Mouse (Mus musculus): Measurements from ENCODE around the gene Tfap2a. TPM values are rescaled to one million over a fixed set of nuclear protein-coding genes. Genes with fewer than 3 reads are reported as not detected.

Gene Tfap2a
- polyA plus RNA-seq, 1 experiment from 2014 or later = 7.3 TPM

DNA sequence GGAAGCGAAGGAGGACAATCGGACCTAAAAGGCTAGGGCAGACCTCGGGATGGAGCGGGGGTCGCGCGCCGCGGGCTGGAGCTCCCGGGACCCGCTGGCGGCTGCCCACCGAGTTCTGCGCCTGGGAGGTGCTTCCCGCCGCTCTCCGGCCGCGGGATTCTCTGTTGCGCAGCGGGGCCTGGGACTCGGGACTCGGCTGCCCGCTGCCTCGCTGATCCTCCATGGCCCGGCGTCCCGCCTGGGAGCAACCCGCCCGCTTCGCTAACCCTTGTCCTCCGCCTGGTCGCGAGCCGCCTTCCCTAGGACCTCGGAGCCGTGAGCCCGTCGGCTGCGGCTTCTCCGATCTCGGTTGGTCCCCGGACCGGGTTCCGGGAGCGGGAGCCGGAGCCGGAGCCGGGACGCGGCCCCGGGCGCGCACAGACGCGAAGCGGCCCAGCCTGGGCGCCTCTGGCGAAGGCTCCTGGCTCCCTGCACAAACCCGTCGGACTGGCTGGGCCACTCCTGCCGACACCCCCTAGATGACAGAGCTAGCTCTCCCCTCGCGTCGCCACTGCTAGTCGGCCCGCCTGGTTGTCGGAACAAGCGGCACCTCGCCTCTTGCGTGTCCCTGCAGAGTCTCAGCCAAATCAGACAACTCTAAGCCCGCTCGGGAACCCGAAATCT lies 6.9 kb downstream of the Tfap2a start:
- Histone ChIP-seq H3K9me3 (ENCODE audit: control insufficient read depth, low read length) (no peaks in the 10 kb centered on the region), H3K4me1 (ENCODE audit: control insufficient read depth, insufficient read depth, low read length) (peaks cover 18% of the 10 kb centered on the region), H3K4me2 (ENCODE audit: low read depth, severe bottlenecking) (peak overlapping the region; percentile 61), H3K27ac (replicated peaks; ENCODE audit: low read depth, low read length) (peak overlapping the region; percentile 86), H3K27me3 (ENCODE audit: control insufficient read depth, insufficient read depth, low read length) (peaks cover 40% of the 10 kb centered on the region), H3K4me3 (ENCODE audit: low read depth, low read length) (peak overlapping the region; percentile 56), H3K9ac (ENCODE audit: low read length) (peak overlapping the region; percentile 83), H3K36me3 (ENCODE audit: control insufficient read depth, insufficient read depth, low read length) (no peaks in the 10 kb centered on the region)
- DNase-seq (ENCODE audit: low spot score) = peak; percentile 81
- ATAC-seq (ENCODE audit: insufficient number of reproducible peaks, low FRiP score, low TSS enrichment, low read depth) = 0 out of 2 replicates have a peak, but pooled peaks have one; percentile 18
- WGBS = under 1% methylated on average over 61 of the region's 74 CpGs

DNA sequence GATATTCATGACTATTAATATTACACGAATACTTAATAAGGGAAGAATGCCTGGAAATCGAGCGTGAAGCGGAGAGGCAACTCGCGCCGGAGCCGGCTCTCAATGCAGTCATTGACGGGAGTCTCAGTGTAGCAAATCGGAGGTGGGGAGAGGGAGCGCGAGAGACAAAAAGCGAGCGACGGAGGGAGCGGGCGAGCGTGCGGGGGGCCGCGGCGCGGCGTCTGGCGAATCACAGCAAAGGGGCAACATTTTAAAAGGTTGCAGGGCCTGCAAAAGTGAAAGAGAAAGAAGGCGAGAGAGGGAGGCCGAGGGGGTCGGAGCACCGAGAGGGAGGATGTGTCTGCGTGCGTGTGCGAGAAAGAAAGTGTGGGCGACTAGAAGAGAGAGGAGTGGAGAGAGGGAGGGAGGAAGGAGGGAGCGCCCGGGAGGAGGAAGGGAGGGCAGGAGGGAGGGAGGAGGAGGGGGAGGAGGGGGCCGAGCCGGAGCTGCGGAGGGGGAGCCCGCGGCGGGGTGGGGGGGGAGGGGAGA lies 7.5 kb downstream of the Tfap2a start:
- H3K4me2 ChIP-seq (ENCODE audit: low read depth, severe bottlenecking) = peak overlapping the region; percentile 61
- H3K27me3 ChIP-seq (ENCODE audit: control insufficient read depth, insufficient read depth, low read length) = peaks cover 34% of the 10 kb centered on the region
- H3K9ac ChIP-seq (ENCODE audit: low read length) = peak overlapping the region; percentile 83
- ATAC-seq (ENCODE audit: insufficient number of reproducible peaks, low FRiP score, low TSS enrichment, low read depth) = no peak
- H3K27ac ChIP-seq (replicated peaks; ENCODE audit: low read depth, low read length) = peak overlapping the region; percentile 86
- DNase-seq (ENCODE audit: low spot score) = peak; percentile 85
- H3K36me3 ChIP-seq (ENCODE audit: control insufficient read depth, insufficient read depth, low read length) = no peaks in the 10 kb centered on the region
- peaks cover 16% of the 10 kb centered on the region for H3K4me1 ChIP-seq (ENCODE audit: control insufficient read depth, insufficient read depth, low read length)
- peak overlapping the region; percentile 56 for H3K4me3 ChIP-seq (ENCODE audit: low read depth, low read length)
- H3K9me3 ChIP-seq (ENCODE audit: control insufficient read depth, low read length) = no peaks in the 10 kb centered on the region
- WGBS = under 1% methylated on average over 33 of the region's 41 CpGs

DNA sequence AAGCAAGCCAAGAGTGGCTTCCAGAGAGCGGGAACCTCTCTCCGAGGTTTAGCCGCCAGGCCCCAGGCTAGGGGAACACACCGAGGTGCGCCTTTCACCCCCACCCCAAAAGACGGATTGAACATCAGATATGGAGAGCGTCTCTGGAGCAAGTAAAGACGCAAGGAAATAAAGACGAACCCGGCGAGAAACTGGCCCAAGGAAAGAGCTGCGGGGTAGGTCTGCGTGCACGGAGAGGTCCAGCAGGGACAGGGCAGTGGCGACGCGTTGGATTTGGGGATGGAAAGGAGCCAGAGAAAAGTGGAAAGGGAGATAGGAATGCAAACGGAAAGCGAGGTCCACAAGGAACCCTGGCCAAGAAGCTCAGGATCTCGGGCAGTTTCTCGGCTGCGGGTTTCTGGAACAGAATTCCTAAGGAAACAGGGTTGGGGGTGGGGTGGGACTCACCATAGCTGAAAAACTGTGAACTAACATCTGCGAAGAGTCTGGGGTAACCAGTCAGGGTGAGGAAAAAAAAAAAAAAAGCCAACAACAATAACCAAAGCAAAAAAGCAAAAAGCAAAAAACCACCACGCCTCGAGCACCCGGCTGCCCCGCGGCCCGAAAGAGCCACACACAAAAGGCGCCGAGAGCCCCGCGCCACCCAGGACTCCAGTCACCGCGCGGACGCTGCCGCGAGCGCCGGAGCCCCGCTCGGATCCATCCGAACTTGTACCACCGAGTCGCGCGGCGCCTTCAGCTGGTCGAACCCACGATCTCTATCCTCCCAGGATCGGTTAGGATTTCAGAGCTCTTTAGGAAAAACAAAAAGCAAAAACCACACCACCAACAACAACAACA lies 8.4 kb downstream of the Tfap2a start:
- peaks cover 29% of the 10 kb centered on the region for H3K27me3 ChIP-seq (ENCODE audit: control insufficient read depth, insufficient read depth, low read length)
- DNase-seq (ENCODE audit: low spot score) (peak; percentile 74), ATAC-seq (ENCODE audit: insufficient number of reproducible peaks, low FRiP score, low TSS enrichment, low read depth) (no peak)
- H3K9ac ChIP-seq (ENCODE audit: low read length) = peak overlapping the region; percentile 83
- WGBS = under 1% methylated on average over 52 of the region's 52 CpGs
- H3K4me2 ChIP-seq (ENCODE audit: low read depth, severe bottlenecking) = peak overlapping the region; percentile 61
- no peaks in the 10 kb centered on the region for H3K9me3 ChIP-seq (ENCODE audit: control insufficient read depth, low read length)
- H3K4me1 ChIP-seq (ENCODE audit: control insufficient read depth, insufficient read depth, low read length) = peaks cover 12% of the 10 kb centered on the region
- peak overlapping the region; percentile 56 for H3K4me3 ChIP-seq (ENCODE audit: low read depth, low read length)
- H3K36me3 ChIP-seq (ENCODE audit: control insufficient read depth, insufficient read depth, low read length) = no peaks in the 10 kb centered on the region
- H3K27ac ChIP-seq (replicated peaks; ENCODE audit: low read depth, low read length) = peak overlapping the region; percentile 67

DNA sequence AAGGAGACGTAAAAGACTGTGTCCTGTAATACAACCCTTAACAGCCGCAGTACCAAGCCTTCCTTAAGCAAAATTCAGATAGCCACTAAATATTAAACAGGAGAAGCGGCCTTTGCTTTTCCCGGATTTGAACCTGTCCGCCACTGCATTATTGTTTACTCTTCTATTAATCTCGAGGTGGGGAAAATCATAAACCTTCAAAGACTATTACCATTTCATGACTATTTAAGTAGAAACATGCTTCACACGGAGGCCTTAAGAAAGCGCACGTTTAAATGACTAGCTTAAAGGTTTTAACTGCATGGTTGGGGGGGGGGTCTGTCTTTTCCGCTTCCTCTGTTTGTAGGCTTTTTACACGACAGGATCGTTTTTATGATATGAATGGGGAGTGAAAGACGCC lies 9.1 kb downstream of the Tfap2a start:
- peak; percentile 44 for DNase-seq (ENCODE audit: low spot score)
- peak overlapping the region; percentile 67; the same call in 1 of the 2 replicates for H3K27ac ChIP-seq (replicated peaks; ENCODE audit: low read depth, low read length)
- H3K9me3 ChIP-seq (ENCODE audit: control insufficient read depth, low read length) = no peaks in the 10 kb centered on the region
- peaks cover 23% of the 10 kb centered on the region for H3K27me3 ChIP-seq (ENCODE audit: control insufficient read depth, insufficient read depth, low read length)
- peak overlapping the region; percentile 56 for H3K4me3 ChIP-seq (ENCODE audit: low read depth, low read length)
- peak overlapping the region; percentile 83 for H3K9ac ChIP-seq (ENCODE audit: low read length)
- under 1% methylated on average over 13 of the region's 13 CpGs for WGBS
- no peaks in the 10 kb centered on the region for H3K36me3 ChIP-seq (ENCODE audit: control insufficient read depth, insufficient read depth, low read length)
- peak overlapping the region; percentile 61 for H3K4me2 ChIP-seq (ENCODE audit: low read depth, severe bottlenecking)
- no peak for ATAC-seq (ENCODE audit: insufficient number of reproducible peaks, low FRiP score, low TSS enrichment, low read depth)
- H3K4me1 ChIP-seq (ENCODE audit: control insufficient read depth, insufficient read depth, low read length) = peaks cover 12% of the 10 kb centered on the region

DNA sequence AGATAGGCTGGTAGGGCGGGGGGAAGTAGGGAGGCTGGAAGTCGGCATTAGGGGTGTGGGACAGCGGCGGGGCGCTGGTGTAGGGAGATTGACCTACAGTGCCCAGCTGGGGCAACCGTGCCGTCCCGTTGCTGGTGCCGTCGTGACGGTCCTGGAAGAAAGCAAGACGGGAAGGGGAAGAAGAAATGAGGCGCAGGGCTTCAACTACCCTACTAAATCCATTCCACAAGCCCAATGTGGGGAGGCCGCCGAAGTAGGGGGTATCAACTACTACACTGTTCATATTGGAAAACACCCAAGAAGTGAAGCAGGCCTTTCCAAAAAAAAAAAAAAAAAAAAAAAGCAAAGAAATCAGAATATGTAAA lies 9.6 kb downstream of the Tfap2a start:
- no peaks in the 10 kb centered on the region for H3K9me3 ChIP-seq (ENCODE audit: control insufficient read depth, low read length)
- DNase-seq (ENCODE audit: low spot score) (peak; percentile 65), ATAC-seq (ENCODE audit: insufficient number of reproducible peaks, low FRiP score, low TSS enrichment, low read depth) (peak; percentile 15; the same call in 1 of the 2 replicates)
- 0% methylated on average over 15 of the region's 15 CpGs for WGBS
- no peaks in the 10 kb centered on the region for H3K36me3 ChIP-seq (ENCODE audit: control insufficient read depth, insufficient read depth, low read length)
- peaks cover 12% of the 10 kb centered on the region for H3K4me1 ChIP-seq (ENCODE audit: control insufficient read depth, insufficient read depth, low read length)
- H3K9ac ChIP-seq (ENCODE audit: low read length) = peak overlapping the region; percentile 53
- H3K4me2 ChIP-seq (ENCODE audit: low read depth, severe bottlenecking) = peak overlapping the region; percentile 61
- peak overlapping the region; percentile 47; the same call in 1 of the 2 replicates for H3K27ac ChIP-seq (replicated peaks; ENCODE audit: low read depth, low read length)
- H3K4me3 ChIP-seq (ENCODE audit: low read depth, low read length) = peak overlapping the region; percentile 56
- H3K27me3 ChIP-seq (ENCODE audit: control insufficient read depth, insufficient read depth, low read length) = peaks cover 21% of the 10 kb centered on the region

DNA sequence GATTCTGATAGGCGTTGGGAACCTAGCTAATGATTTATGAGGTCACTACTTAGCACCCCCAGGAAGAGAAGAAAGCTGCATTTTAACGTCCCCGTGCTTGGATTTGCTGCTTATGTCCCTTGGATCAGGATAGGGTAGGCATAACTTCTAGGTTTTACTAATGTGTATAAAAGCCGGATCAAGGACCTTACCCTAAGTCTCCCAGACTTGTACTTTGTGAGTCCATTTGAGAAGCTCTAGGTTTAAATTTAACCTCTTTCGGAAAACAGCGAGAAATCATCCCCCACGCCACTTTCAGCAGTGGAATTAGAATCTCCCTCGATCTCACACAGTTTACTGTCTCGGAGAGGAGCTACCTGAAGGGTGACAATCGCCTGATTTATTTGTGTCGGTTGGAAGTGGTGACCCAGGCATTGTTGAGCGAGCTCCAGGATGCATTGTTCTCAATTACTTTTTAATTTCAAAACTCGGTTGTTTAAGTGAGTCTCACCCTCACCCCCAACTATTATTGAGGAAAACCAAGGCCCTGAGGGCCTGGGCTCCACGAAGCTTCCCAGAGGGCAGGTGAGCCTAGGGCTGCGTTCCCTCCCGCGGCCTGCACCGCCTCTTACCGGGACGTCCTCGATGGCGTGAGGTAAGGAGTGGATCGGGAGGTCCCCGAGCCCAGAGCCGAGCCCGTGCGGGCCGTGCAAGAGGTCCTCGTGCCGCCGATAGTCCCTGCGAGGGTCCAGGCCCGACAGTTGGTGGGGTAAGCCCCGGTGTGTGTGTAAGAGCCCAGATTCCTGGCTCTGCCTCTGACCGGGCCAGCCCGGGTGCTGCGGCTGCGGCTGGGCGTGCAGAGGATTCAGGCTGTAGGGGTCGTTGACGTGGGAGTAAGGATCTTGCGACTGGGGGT lies 10.2 kb downstream of the Tfap2a start:
- Histone ChIP-seq H3K4me2 (ENCODE audit: low read depth, severe bottlenecking) (peak overlapping the region; percentile 61), H3K9ac (ENCODE audit: low read length) (peak overlapping the region; percentile 53), H3K27ac (replicated peaks; ENCODE audit: low read depth, low read length) (peak overlapping the region; percentile 47; the same call in 1 of the 2 replicates), H3K4me3 (ENCODE audit: low read depth, low read length) (peak overlapping the region; percentile 56), H3K27me3 (ENCODE audit: control insufficient read depth, insufficient read depth, low read length) (peaks cover 19% of the 10 kb centered on the region), H3K4me1 (ENCODE audit: control insufficient read depth, insufficient read depth, low read length) (peaks cover 6% of the 10 kb centered on the region; the same call in 1 of the 2 replicates), H3K9me3 (ENCODE audit: control insufficient read depth, low read length) (no peaks in the 10 kb centered on the region), H3K36me3 (ENCODE audit: control insufficient read depth, insufficient read depth, low read length) (no peaks in the 10 kb centered on the region)
- DNase-seq (ENCODE audit: low spot score) (peak; percentile 68), ATAC-seq (ENCODE audit: insufficient number of reproducible peaks, low FRiP score, low TSS enrichment, low read depth) (peak; percentile 14; the same call in 1 of the 2 replicates)
- under 1% methylated on average over 41 of the region's 42 CpGs for WGBS

DNA sequence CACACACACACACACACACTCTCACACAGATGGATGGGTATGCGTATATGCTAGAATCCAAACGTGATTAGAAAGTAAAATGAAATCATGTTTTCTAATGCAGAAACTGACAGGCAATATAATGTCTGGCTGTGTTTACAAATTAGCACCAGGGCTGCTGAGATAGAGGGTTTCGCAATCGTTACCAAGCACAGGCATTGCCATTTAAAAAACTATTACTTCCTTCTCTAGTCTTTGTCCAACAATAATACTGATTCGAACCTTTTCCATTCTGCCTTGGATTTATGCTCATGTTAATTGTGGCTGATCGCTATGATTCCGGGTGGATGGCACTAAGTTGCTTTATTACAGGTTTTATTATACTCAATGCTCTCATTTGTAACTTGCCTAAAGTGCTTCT lies 12.3 kb downstream of the Tfap2a start:
- H3K4me1 ChIP-seq (ENCODE audit: control insufficient read depth, insufficient read depth, low read length) = 0 out of 2 replicates have a peak, but pooled peaks cover 3% of the 10 kb centered on the region
- peaks cover 12% of the 10 kb centered on the region; the same call in 1 of the 2 replicates for H3K27me3 ChIP-seq (ENCODE audit: control insufficient read depth, insufficient read depth, low read length)
- under 1% methylated on average over 7 of the region's 7 CpGs for WGBS
- H3K9ac ChIP-seq (ENCODE audit: low read length) = no peak overlapping the region
- no peaks in the 10 kb centered on the region for H3K9me3 ChIP-seq (ENCODE audit: control insufficient read depth, low read length)
- no peak overlapping the region for H3K27ac ChIP-seq (replicated peaks; ENCODE audit: low read depth, low read length)
- DNase-seq (ENCODE audit: low spot score) = peak; percentile 25
- no peak overlapping the region for H3K4me3 ChIP-seq (ENCODE audit: low read depth, low read length)
- no peak for ATAC-seq (ENCODE audit: insufficient number of reproducible peaks, low FRiP score, low TSS enrichment, low read depth)
- no peaks in the 10 kb centered on the region for H3K36me3 ChIP-seq (ENCODE audit: control insufficient read depth, insufficient read depth, low read length)
- H3K4me2 ChIP-seq (ENCODE audit: low read depth, severe bottlenecking) = peak overlapping the region; percentile 21; the same call in 1 of the 2 replicates

Measured in limb, embryonic 11.5 days (tissue).